Mouse (Mus musculus): ENCODE data around the gene Gga3. TPM values are rescaled to one million over a fixed set of nuclear protein-coding genes. Genes with fewer than 3 reads are reported as not detected.

Gga3 gene
- polyA plus RNA-seq, 1 experiment = 25.4 TPM

GRCm38 (mm10) chr11:115612410-115613137 is 8.7 kb upstream of the Gga3 start, which contains the start of gene Mif4gd:
Gene Mif4gd, minus strand, starts transcription at chr11:115612969.
- peak; percentile 93 for DNase-seq (ENCODE audit: low spot score)

DNA sequence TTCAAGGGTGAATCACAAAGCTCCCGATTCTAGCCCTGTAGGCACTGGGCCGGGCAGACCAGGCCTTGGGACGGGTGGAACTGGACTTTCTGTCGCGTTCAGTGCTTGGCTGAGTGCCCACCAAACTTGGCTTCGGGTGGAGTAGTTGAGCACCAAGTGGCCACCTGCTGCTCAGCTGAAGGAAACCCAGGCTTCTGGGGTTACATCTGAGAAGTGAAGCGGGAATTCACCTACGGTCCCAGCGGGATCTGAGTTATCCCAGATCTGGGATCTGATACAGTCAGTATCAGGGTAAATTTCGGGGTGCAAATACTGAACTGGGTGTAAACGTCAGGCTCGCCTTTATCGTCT is 8.2 kb upstream of the Gga3 start:
- DNase-seq (ENCODE audit: low spot score) = peak; percentile 60

DNA sequence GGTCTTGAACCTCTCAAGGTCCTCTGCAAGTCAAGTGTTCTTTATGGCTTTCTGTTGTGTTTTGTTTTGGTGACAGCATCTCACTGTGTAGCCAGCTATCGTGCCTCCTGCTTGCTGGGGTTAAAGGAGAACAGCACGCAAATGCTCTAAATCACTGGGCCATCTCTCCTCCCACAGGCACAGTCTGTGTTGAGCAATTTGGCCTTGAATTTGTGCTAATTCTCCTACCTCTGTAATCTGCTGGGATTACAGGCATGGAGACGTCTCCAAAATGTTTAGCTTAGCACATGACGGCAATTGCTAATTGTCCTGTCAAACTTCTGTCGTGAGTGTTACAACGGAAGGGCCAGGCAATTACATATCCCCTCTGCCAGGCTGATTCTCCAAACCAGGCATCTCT is 7.3 kb upstream of the Gga3 start:
- DNase-seq (ENCODE audit: low spot score) = no peak

DNA sequence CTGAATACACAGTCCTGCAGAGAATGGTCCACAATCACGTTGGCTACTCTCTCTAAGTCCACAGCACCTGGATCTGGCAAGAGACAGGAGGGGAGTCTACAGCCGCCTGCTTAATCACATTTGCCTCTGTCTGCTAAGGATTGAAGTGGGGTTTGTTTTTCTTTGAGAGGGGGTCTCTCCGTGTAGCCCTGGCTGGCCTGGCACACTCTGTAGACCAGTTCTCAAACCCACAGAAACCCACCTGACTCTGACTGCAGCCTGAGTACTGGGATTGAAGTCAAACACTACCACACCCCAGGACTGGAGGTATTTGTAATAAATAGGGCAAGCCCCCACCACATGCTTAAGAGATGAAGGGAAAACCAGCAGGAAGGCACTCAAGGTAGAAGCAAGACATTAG is 5.7 kb upstream of the Gga3 start:
- no peak for DNase-seq (ENCODE audit: low spot score)

DNA sequence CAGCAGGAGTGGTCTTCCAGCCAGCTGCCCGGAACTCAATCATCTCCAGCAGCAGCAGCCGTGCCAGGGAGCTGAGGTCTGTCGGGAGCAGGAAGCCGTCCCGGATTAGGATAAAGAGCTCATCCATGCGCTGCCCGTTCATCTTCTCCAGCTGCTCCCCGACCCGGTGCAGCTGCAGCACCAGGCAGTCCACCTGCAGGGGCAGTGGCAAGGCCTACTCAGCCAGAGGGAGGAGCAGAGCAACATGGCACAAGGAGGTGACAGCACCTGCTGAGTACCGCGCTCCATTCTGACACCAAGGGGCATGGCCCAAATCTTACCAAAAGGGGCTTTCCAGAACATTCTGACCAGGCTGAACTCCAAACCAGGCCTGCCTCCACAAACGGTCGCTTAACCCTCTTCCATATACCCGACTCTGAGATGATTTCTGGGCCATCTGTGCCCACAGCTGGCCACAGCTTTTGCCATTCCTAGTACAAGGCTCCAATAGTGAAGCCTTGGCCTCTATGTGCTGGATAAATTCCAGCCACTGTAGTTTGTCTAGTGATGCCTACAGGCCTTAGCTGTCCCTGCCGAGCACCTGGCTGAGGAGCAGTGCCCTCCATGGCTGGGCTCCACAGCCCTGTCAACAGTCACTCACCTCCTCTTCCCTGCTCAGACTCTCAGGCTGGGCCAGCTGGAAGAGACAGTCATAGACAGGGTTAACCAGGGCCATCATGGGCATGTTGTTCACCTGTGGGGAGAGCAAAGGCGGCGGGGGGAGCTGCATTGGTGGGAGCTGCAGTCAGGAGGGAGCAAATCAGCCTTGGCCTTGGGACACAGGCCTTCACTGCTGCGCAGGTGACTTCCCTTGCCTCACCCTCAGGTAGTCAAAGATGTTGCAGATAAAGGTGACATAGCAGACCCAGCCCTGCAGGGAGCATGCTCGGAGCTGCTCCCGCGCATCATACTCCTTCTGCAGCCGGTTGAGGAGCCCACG is 4.9 kb upstream of the Gga3 start:
- no peak for DNase-seq (ENCODE audit: low spot score)

- DNase-seq (ENCODE audit: low spot score) = no peak
Measured at GRCm38 (mm10) chr11:115606733-115607132, 2.9 kb upstream of the Gga3 start.

DNA sequence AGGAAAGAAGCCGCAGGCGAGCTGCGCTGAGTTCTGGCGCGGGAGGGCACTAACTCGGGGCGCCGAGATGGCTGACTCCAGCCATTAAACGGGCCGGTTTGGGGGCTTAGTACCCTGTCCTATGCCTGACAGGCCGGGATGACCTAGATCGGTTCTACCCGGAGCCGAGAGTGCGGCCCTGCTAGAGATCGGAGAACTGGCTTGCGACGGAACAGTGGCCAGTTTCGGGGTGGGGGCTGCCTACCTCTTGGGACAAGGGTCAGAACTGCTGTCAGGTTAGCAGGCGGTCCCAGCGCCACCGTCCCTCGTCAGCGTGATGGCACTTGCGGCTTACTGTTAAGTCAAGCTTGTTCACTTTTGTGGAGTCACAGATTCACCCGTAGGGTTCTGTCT is 449 bp upstream of the Gga3 start:
- DNase-seq (ENCODE audit: low spot score) = no peak

GRCm38 (mm10) chr11:115603128-115603475 is 749 bp downstream of the Gga3 start:
- no peak for DNase-seq (ENCODE audit: low spot score)

DNA sequence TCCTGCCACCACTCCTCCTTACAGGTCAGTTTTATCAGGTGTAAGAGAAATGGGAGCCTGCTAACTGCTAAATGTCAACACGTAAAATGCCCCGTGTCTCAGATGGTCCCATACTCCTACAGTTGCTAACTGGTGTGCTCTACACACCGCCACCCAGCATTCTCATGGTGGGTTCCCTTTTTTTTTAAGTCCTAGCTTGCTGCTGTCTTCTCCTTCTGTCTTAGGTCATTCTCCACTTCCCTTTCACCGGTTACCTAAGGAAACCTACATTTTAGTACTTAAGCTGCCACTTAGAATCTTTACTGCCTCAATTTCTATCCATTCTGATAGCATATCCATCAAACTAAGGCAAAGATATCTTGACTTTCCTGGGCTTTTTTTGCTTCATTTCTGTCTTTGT is 2.7 kb downstream of the Gga3 start:
- no peak for DNase-seq (ENCODE audit: low spot score)

- DNase-seq (ENCODE audit: low spot score) = no peak
Measured at GRCm38 (mm10) chr11:115600743-115601142, 3.1 kb downstream of the Gga3 start.

GRCm38 (mm10) chr11:115599722-115600121 is 4.1 kb downstream of the Gga3 start:
- DNase-seq (ENCODE audit: low spot score) = no peak

- DNase-seq (ENCODE audit: low spot score) = no peak
Measured at GRCm38 (mm10) chr11:115598309-115598708, 5.5 kb downstream of the Gga3 start.

DNA sequence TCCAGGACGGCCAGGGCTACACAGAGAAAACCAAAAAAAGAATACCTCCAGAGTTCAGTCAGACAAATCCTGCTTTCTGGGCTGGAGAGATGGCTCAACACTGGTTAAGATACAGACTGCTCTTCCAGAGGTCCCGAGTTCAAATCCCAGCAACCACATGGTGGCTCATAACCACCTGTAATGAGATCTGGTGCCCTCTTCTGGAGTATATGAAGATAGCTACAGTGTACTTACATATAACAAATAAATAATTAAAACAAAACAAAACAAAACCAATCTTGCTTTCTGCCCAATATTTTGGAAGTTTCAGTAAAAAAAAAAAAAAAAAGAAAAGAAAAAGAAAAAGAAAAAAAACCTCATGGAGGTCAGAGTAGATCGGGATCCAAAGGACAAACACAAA is 8.6 kb downstream of the Gga3 start:
- no peak for DNase-seq (ENCODE audit: low spot score)

- no peak for DNase-seq (ENCODE audit: low spot score)
Measured at GRCm38 (mm10) chr11:115590526-115591075, 13.2 kb downstream of the Gga3 start.

GRCm38 (mm10) chr11:115587984-115588383 is 15.9 kb downstream of the Gga3 start:
- DNase-seq (ENCODE audit: low spot score) = no peak

DNA sequence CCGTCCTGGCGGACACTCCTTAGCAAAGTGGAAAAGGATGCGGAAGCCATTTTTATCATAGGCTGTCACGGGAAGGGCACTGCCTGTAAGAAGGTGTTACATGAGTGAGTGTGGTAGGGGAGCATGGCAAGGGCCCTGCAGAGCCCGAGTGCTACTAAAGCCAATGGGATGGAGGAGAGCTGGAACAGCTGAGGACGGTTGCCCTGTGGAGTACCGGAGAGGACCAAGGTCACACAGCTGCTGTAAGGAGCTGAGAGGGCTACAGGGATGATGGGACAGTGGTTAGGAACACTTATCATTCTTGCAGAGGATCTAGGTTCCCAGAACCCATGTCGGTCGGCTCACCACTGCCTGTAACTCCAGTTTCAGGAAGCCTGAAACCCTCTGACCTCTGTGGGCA is 17.4 kb downstream of the Gga3 start:
- DNase-seq (ENCODE audit: low spot score) = no peak

- DNase-seq (ENCODE audit: low spot score) = no peak
Measured at GRCm38 (mm10) chr11:115585573-115586100, 18.2 kb downstream of the Gga3 start.

DNA sequence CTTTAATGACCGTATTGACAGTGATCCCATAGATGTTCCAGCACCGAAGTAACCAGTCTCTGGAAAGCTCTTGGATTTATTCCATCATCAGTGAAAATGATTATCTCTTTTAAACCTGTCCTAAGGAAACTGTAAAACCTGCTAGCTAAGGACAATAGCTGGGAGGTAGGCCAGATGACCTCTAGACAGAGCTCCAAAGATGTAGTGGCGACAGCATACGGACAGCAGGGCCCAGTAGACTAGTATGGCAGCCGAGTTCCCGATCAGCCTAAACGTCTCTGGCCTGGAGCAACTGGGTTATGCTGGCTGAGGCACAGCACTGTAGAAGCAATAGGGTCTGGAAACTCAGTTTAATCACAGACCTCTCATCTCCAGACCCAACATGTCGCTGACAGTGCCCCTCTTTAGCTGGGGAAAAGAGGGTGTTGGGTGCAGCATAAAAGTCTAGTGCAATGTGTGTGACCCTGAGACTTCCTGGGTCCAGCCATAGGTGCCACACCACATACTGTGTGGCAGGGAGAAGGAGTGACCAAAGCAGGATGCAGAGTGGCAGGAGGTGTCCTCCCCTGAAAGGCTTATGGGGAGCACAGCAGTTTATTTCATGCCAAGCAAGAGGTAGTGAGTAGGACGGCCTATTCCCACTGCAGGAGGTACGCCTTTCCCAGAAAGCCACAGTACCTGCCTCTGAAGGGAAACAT is 19.3 kb downstream of the Gga3 start:
- no peak for DNase-seq (ENCODE audit: low spot score)

- DNase-seq (ENCODE audit: low spot score) = no peak
Measured at GRCm38 (mm10) chr11:115582913-115583606, 20.8 kb downstream of the Gga3 start.

DNA sequence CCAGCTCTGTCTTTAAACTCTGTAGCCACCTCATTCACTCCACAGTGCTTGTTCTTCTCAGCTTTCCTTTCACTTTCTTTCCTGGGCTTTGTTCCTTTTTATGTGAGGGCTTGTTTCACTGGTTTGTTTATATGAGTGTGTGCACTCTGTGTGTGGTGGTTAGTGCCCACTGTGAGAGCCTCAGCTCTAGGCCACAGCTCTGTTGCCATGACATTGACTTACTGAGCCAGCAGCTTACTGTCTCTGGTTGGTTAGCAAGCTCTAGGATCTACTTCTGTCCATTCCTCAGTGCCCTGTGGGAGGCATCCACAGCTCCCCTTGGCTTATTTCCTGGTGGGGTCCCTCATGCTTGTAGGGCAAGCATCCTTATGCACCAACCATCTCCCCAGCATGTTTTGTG is 24.8 kb downstream of the Gga3 start:
- no peak for DNase-seq (ENCODE audit: low spot score)

GRCm38 (mm10) chr11:115564961-115565360 is 38.9 kb downstream of the Gga3 start:
- no peak for DNase-seq (ENCODE audit: low spot score)

Data from urinary bladder, adult 2 months (tissue).